Mouse (Mus musculus): Measurements from ENCODE around the gene Prkar2b. TPM values are rescaled to one million over a fixed set of nuclear protein-coding genes. Genes with fewer than 3 reads are reported as not detected.
A peak's percentile ranks its signal among the peaks of the same experiment; 100 is the strongest.

The Prkar2b gene
- polyA plus RNA-seq, 1 experiment from 2014 or later: 11.8 TPM

GRCm38 (mm10) chr12:31984664-31985063 is 76.4 kb downstream of the Prkar2b start:
- ATAC-seq (ENCODE audit: extremely low read depth, insufficient number of reproducible peaks, low FRiP score, low TSS enrichment): no peak
- Histone ChIP-seq H3K9ac (no peak overlapping the region), H3K9me3 (no peaks in the 10 kb centered on the region), H3K4me1 (peaks cover 14% of the 10 kb centered on the region), H3K27me3 (replicated peaks) (peaks cover 2% of the 10 kb centered on the region; the same call in 1 of the 2 replicates), H3K36me3 (no peaks in the 10 kb centered on the region), H3K4me2 (0 out of 2 replicates have a peak overlapping the region, but pooled peaks have one; percentile 13), H3K4me3 (no peak overlapping the region), H3K27ac (replicated peaks) (no peak overlapping the region)
- WGBS: 56% methylated on average over 12 of the region's 12 CpGs

- Histone ChIP-seq H3K36me3 (no peaks in the 10 kb centered on the region), H3K4me1 (peaks cover 13% of the 10 kb centered on the region; the same call in 1 of the 2 replicates), H3K27ac (replicated peaks) (no peak overlapping the region), H3K4me3 (no peak overlapping the region), H3K9ac (no peak overlapping the region), H3K4me2 (0 out of 2 replicates have a peak overlapping the region, but pooled peaks have one; percentile 13), H3K9me3 (no peaks in the 10 kb centered on the region), H3K27me3 (replicated peaks) (peaks cover 2% of the 10 kb centered on the region; the same call in 1 of the 2 replicates)
- no peak for ATAC-seq (ENCODE audit: extremely low read depth, insufficient number of reproducible peaks, low FRiP score, low TSS enrichment)
- 57% methylated on average over 2 of the region's 2 CpGs for WGBS
These were observed 76.9 kb downstream of the Prkar2b start for GRCm38 (mm10) chr12:31984206-31984605.

- H3K4me2 ChIP-seq: no peak overlapping the region
- H3K9me3 ChIP-seq: no peaks in the 10 kb centered on the region
- peaks cover 13% of the 10 kb centered on the region; the same call in 1 of the 2 replicates for H3K4me1 ChIP-seq
- H3K9ac ChIP-seq: no peak overlapping the region
- H3K36me3 ChIP-seq: no peaks in the 10 kb centered on the region
- peaks cover 6% of the 10 kb centered on the region for H3K27me3 ChIP-seq (replicated peaks)
- no peak overlapping the region for H3K27ac ChIP-seq (replicated peaks)
- WGBS: 70% methylated on average over 6 of the region's 6 CpGs
- no peak overlapping the region for H3K4me3 ChIP-seq
- ATAC-seq (ENCODE audit: extremely low read depth, insufficient number of reproducible peaks, low FRiP score, low TSS enrichment): no peak
These were observed 77.3 kb downstream of the Prkar2b start for GRCm38 (mm10) chr12:31983769-31984168.

GRCm38 (mm10) chr12:31983238-31983637 is 77.9 kb downstream of the Prkar2b start:
- no peak overlapping the region for H3K9ac ChIP-seq
- H3K27ac ChIP-seq (replicated peaks): no peak overlapping the region
- peaks cover 10% of the 10 kb centered on the region for H3K27me3 ChIP-seq (replicated peaks)
- peaks cover 13% of the 10 kb centered on the region; the same call in 1 of the 2 replicates for H3K4me1 ChIP-seq
- ATAC-seq (ENCODE audit: extremely low read depth, insufficient number of reproducible peaks, low FRiP score, low TSS enrichment): no peak
- no peaks in the 10 kb centered on the region for H3K9me3 ChIP-seq
- H3K36me3 ChIP-seq: no peaks in the 10 kb centered on the region
- WGBS: 60% methylated on average over 7 of the region's 7 CpGs
- no peak overlapping the region for H3K4me3 ChIP-seq
- H3K4me2 ChIP-seq: no peak overlapping the region

- H3K4me3 ChIP-seq: no peak overlapping the region
- 76% methylated on average over 12 of the region's 12 CpGs for WGBS
- ATAC-seq (ENCODE audit: extremely low read depth, insufficient number of reproducible peaks, low FRiP score, low TSS enrichment): no peak
- H3K27me3 ChIP-seq (replicated peaks): peaks cover 25% of the 10 kb centered on the region
- H3K4me2 ChIP-seq: no peak overlapping the region
- H3K9ac ChIP-seq: no peak overlapping the region
- no peaks in the 10 kb centered on the region for H3K36me3 ChIP-seq
- H3K9me3 ChIP-seq: no peaks in the 10 kb centered on the region
- H3K27ac ChIP-seq (replicated peaks): no peak overlapping the region
- H3K4me1 ChIP-seq: peaks cover 12% of the 10 kb centered on the region
These were observed 83.4 kb downstream of the Prkar2b start for GRCm38 (mm10) chr12:31977613-31978195.

- Histone ChIP-seq H3K4me3 (no peak overlapping the region), H3K4me1 (peaks cover 18% of the 10 kb centered on the region), H3K9ac (no peak overlapping the region), H3K4me2 (no peak overlapping the region), H3K36me3 (no peaks in the 10 kb centered on the region), H3K9me3 (no peaks in the 10 kb centered on the region), H3K27me3 (replicated peaks) (peaks cover 26% of the 10 kb centered on the region), H3K27ac (replicated peaks) (no peak overlapping the region)
- no peak for ATAC-seq (ENCODE audit: extremely low read depth, insufficient number of reproducible peaks, low FRiP score, low TSS enrichment)
- WGBS: 57% methylated on average over 7 of the region's 7 CpGs
These were observed 84.6 kb downstream of the Prkar2b start for GRCm38 (mm10) chr12:31976544-31976943.

GRCm38 (mm10) chr12:31973473-31974172 is 87.5 kb downstream of the Prkar2b start:
- 47% methylated on average over 13 of the region's 13 CpGs for WGBS
- Histone ChIP-seq H3K9me3 (no peaks in the 10 kb centered on the region), H3K9ac (no peak overlapping the region), H3K27ac (replicated peaks) (peak overlapping the region; percentile 67), H3K4me1 (peaks cover 28% of the 10 kb centered on the region), H3K4me2 (no peak overlapping the region), H3K27me3 (replicated peaks) (peaks cover 32% of the 10 kb centered on the region), H3K4me3 (no peak overlapping the region), H3K36me3 (no peaks in the 10 kb centered on the region)
- peak; percentile 87; the same call in 1 of the 2 replicates for ATAC-seq (ENCODE audit: extremely low read depth, insufficient number of reproducible peaks, low FRiP score, low TSS enrichment)

- H3K36me3 ChIP-seq: no peaks in the 10 kb centered on the region
- peaks cover 18% of the 10 kb centered on the region; the same call in 1 of the 2 replicates for H3K27me3 ChIP-seq (replicated peaks)
- no peak overlapping the region for H3K4me2 ChIP-seq
- no peak overlapping the region for H3K27ac ChIP-seq (replicated peaks)
- no peak overlapping the region for H3K4me3 ChIP-seq
- no peak for ATAC-seq (ENCODE audit: extremely low read depth, insufficient number of reproducible peaks, low FRiP score, low TSS enrichment)
- 84% methylated on average over 8 of the region's 8 CpGs for WGBS
- H3K9ac ChIP-seq: no peak overlapping the region
- H3K4me1 ChIP-seq: peaks cover 32% of the 10 kb centered on the region
- H3K9me3 ChIP-seq: no peaks in the 10 kb centered on the region
These were observed 89.5 kb downstream of the Prkar2b start for GRCm38 (mm10) chr12:31971547-31971946.

- Histone ChIP-seq H3K36me3 (no peaks in the 10 kb centered on the region), H3K9me3 (no peaks in the 10 kb centered on the region), H3K27me3 (replicated peaks) (peaks cover 15% of the 10 kb centered on the region; the same call in 1 of the 2 replicates), H3K4me1 (peaks cover 32% of the 10 kb centered on the region), H3K4me2 (no peak overlapping the region), H3K9ac (no peak overlapping the region), H3K4me3 (no peak overlapping the region), H3K27ac (replicated peaks) (peak overlapping the region; percentile 45)
- ATAC-seq (ENCODE audit: extremely low read depth, insufficient number of reproducible peaks, low FRiP score, low TSS enrichment): no peak
- 28% methylated on average over 1 of the region's 1 CpGs for WGBS
These were observed 92.0 kb downstream of the Prkar2b start for GRCm38 (mm10) chr12:31969111-31969510.

GRCm38 (mm10) chr12:31967536-31967935 is 93.6 kb downstream of the Prkar2b start:
- H3K9me3 ChIP-seq: no peaks in the 10 kb centered on the region
- H3K4me3 ChIP-seq: no peak overlapping the region
- H3K27me3 ChIP-seq (replicated peaks): peaks cover 15% of the 10 kb centered on the region; the same call in 1 of the 2 replicates
- no peak overlapping the region for H3K27ac ChIP-seq (replicated peaks)
- 8% methylated on average over 2 of the region's 2 CpGs for WGBS
- no peaks in the 10 kb centered on the region for H3K36me3 ChIP-seq
- H3K9ac ChIP-seq: no peak overlapping the region
- H3K4me1 ChIP-seq: peaks cover 22% of the 10 kb centered on the region; the same call in 1 of the 2 replicates
- no peak overlapping the region for H3K4me2 ChIP-seq
- ATAC-seq (ENCODE audit: extremely low read depth, insufficient number of reproducible peaks, low FRiP score, low TSS enrichment): no peak

- ATAC-seq (ENCODE audit: extremely low read depth, insufficient number of reproducible peaks, low FRiP score, low TSS enrichment): no peak
- Histone ChIP-seq H3K27me3 (replicated peaks) (peaks cover 10% of the 10 kb centered on the region; the same call in 1 of the 2 replicates), H3K4me1 (peaks cover 17% of the 10 kb centered on the region; the same call in 1 of the 2 replicates), H3K4me3 (no peak overlapping the region), H3K9ac (no peak overlapping the region), H3K4me2 (no peak overlapping the region), H3K36me3 (no peaks in the 10 kb centered on the region), H3K9me3 (no peaks in the 10 kb centered on the region), H3K27ac (replicated peaks) (no peak overlapping the region)
- WGBS: 67% methylated on average over 4 of the region's 4 CpGs
These were observed 94.7 kb downstream of the Prkar2b start for GRCm38 (mm10) chr12:31966405-31966804.
